Mouse (Mus musculus): Measurements from ENCODE around the gene Arpc1b. TPM values are rescaled to one million over a fixed set of nuclear protein-coding genes. Genes with fewer than 3 reads are reported as not detected.

The Arpc1b gene
- polyA plus RNA-seq, 1 experiment from 2014 or later = 132 TPM

DNA sequence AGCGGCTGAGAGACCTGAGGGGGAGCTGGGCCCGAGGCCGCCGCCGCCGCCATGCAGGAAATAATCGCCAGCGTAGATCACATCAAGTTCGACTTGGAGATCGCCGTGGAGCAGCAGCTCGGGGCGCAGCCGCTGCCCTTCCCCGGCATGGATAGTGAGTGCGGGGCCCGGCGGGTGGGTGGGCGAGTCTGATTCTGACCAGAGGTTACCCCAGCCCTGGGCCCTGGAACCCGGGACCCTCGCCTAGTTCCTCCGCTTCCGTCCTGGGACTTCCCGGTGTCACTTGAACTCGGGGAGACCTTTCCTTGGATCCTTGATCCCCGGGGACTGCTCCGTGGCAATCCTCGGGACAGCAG lies 53.3 kb downstream of the Arpc1b start:
- WGBS = 0% methylated on average over 22 of the region's 28 CpGs
- H3K27me3 ChIP-seq = no peaks in the 10 kb centered on the region
- peak overlapping the region; percentile 91 for H3K4me3 ChIP-seq
- peak overlapping the region; percentile 83 for H3K27ac ChIP-seq
- H3K4me1 ChIP-seq = peaks cover 21% of the 10 kb centered on the region
- ATAC-seq (ENCODE audit: insufficient number of reproducible peaks, insufficient read depth, low FRiP score, low TSS enrichment) = peak; percentile 53; the same call in 1 of the 2 replicates
- peaks cover 38% of the 10 kb centered on the region for H3K36me3 ChIP-seq
- H3K9me3 ChIP-seq = no peaks in the 10 kb centered on the region
- peak overlapping the region; percentile 94 for H3K9ac ChIP-seq
- peak overlapping the region; percentile 93 for H3K4me2 ChIP-seq (replicated peaks)

GRCm38 (mm10) chr5:145178461-145178980 lies 64.5 kb downstream of the Arpc1b start:
- ATAC-seq (ENCODE audit: insufficient number of reproducible peaks, insufficient read depth, low FRiP score, low TSS enrichment) = no peak
- Histone ChIP-seq H3K9ac (no peak overlapping the region), H3K27ac (no peak overlapping the region), H3K4me1 (no peaks in the 10 kb centered on the region), H3K9me3 (no peaks in the 10 kb centered on the region), H3K4me3 (no peak overlapping the region), H3K27me3 (no peaks in the 10 kb centered on the region), H3K36me3 (peaks cover 99% of the 10 kb centered on the region), H3K4me2 (replicated peaks) (no peak overlapping the region)
- WGBS = 83% methylated on average over 18 of the region's 18 CpGs

Other genes with a start within 250 kb of the Arpc1b start
- 24.9 and 26.6 TPM in 2 replicates for gene Smurf1, start 148.4 kb upstream of the Arpc1b start, polyA plus RNA-seq (2016; fragmentation: Nextera tagmentation; extraction: Ambion mirVana)
- not detected in 2 replicates for gene Gm4871, start 81.5 kb upstream of the Arpc1b start, polyA plus RNA-seq (2016; fragmentation: Nextera tagmentation; extraction: Ambion mirVana)
- gene 1700018F24Rik, start 71.2 kb upstream of the Arpc1b start, polyA plus RNA-seq (2016; fragmentation: Nextera tagmentation; extraction: Ambion mirVana) = not detected in 2 replicates
- gene Arpc1a, start 30.4 kb upstream of the Arpc1b start, polyA plus RNA-seq (2016; fragmentation: Nextera tagmentation; extraction: Ambion mirVana) = 158 and 159 TPM in 2 replicates
- not detected in 2 replicates for gene Kpna7, start 30.2 kb upstream of the Arpc1b start, polyA plus RNA-seq (2016; fragmentation: Nextera tagmentation; extraction: Ambion mirVana)
- gene Pdap1, start 26.0 kb downstream of the Arpc1b start, polyA plus RNA-seq (2016; fragmentation: Nextera tagmentation; extraction: Ambion mirVana) = 129 and 130 TPM in 2 replicates
- gene Bud31, start 26.1 kb downstream of the Arpc1b start, polyA plus RNA-seq (2016; fragmentation: Nextera tagmentation; extraction: Ambion mirVana) = 218 and 235 TPM in 2 replicates
- gene Ptcd1, start 52.9 kb downstream of the Arpc1b start, polyA plus RNA-seq (2016; fragmentation: Nextera tagmentation; extraction: Ambion mirVana) = 21.6 and 22.8 TPM in 2 replicates
- 62.8 and 65.2 TPM in 2 replicates for gene Cpsf4, start 53.0 kb downstream of the Arpc1b start, polyA plus RNA-seq (2016; fragmentation: Nextera tagmentation; extraction: Ambion mirVana)
- gene Atp5j2, start 77.8 kb downstream of the Arpc1b start, polyA plus RNA-seq (2016; fragmentation: Nextera tagmentation; extraction: Ambion mirVana) = 539 and 600 TPM in 2 replicates
- gene Zkscan14, start 87.7 kb downstream of the Arpc1b start, polyA plus RNA-seq (2016; fragmentation: Nextera tagmentation; extraction: Ambion mirVana) = 9.4 and 9.5 TPM in 2 replicates
- gene Zkscan5, start 90.3 kb downstream of the Arpc1b start, polyA plus RNA-seq (2016; fragmentation: Nextera tagmentation; extraction: Ambion mirVana) = 19.5 and 20.3 TPM in 2 replicates
- 36.6 and 39.6 TPM in 2 replicates for gene Zfp655, start 117.5 kb downstream of the Arpc1b start, polyA plus RNA-seq (2016; fragmentation: Nextera tagmentation; extraction: Ambion mirVana)
- gene Zscan25, start 166.3 kb downstream of the Arpc1b start, polyA plus RNA-seq (2016; fragmentation: Nextera tagmentation; extraction: Ambion mirVana) = 0.75 and 0.88 TPM in 2 replicates
- not detected in 2 replicates for gene Cyp3a57, start 231.1 kb downstream of the Arpc1b start, polyA plus RNA-seq (2016; fragmentation: Nextera tagmentation; extraction: Ambion mirVana)

Measured in embryonic facial prominence, embryonic 12.5 days (tissue).